Mouse (Mus musculus) forebrain, embryonic 11.5 days (tissue): Measurements from ENCODE around the gene Smyd4. TPM values are rescaled to one million over a fixed set of nuclear protein-coding genes. Genes with fewer than 3 reads are reported as not detected.
A peak's percentile ranks its signal among the peaks of the same experiment; 100 is the strongest.

ENCODE experiments used
- ATAC-seq: fragments of 200-750 bp; cut with Nextera tagmentation; replicated peaks from 2 replicates; pipeline ENCODE4 v1.8.0; 2017; ENCODE audit warnings: moderate TSS enrichment; ENCODE audit not compliant: low FRiP score
- DNase-seq: peaks from one replicate; pipeline ENCODE4 v3.0.0-alpha.2; 2017; ENCODE audit warnings: low spot score
- H3K27ac ChIP-seq: fragments of 300-500 bp; sonication (generic); 2 replicates; pipeline ENCODE4 v1.5.1; 2014; ENCODE audit warnings: low read depth, low read length
- H3K27me3 ChIP-seq: fragments of 300-500 bp; sonication (generic); 2 replicates; pipeline ENCODE4 v1.6.1; 2014; ENCODE audit warnings: mild to moderate bottlenecking, low read length, mixed read lengths; ENCODE audit not compliant: control insufficient read depth, insufficient read depth
- H3K36me3 ChIP-seq: fragments of 300-500 bp; sonication (generic); 2 replicates; pipeline ENCODE4 v1.6.1; 2014; ENCODE audit warnings: mild to moderate bottlenecking, low read length, moderate library complexity, mixed read lengths; ENCODE audit not compliant: control insufficient read depth, insufficient read depth
- H3K4me1 ChIP-seq: fragments of 300-500 bp; sonication (generic); replicated peaks from 2 replicates; pipeline ENCODE4 v1.6.1; 2014; ENCODE audit warnings: low read length, mixed read lengths; ENCODE audit not compliant: control insufficient read depth, insufficient read depth
- H3K4me2 ChIP-seq: fragments of 300-500 bp; sonication (generic); 2 replicates; pipeline ENCODE4 v1.6.1; 2014; ENCODE audit warnings: low read depth, mild to moderate bottlenecking, low read length, moderate library complexity, mixed read lengths; ENCODE audit not compliant: severe bottlenecking
- H3K4me3 ChIP-seq: fragments of 300-500 bp; sonication (generic); 2 replicates; pipeline ENCODE4 v1.5.1; 2014; ENCODE audit warnings: low read depth, low read length
- H3K9ac ChIP-seq: fragments of 300-500 bp; sonication (generic); 2 replicates; pipeline ENCODE4 v1.6.1; 2014; ENCODE audit warnings: low read length
- H3K9me3 ChIP-seq: fragments of 300-500 bp; sonication (generic); 2 replicates; pipeline ENCODE4 v1.6.1; 2016; ENCODE audit warnings: low read length, mixed read lengths; ENCODE audit not compliant: control insufficient read depth
- WGBS: fragments of 180-500 bp; shearing (Covaris S2); extraction: QIAGEN DNeasy Blood & Tissue Kit; methylation state at CpG from one replicate; pipeline ENCODE4 v1.1.7; 2014; 5-methylcytosine and 5-hydroxymethylcytosine counted together
- polyA plus RNA-seq: library from polyadenylated mRNA; unstranded; fragments of >200 nt; fragmentation: Nextera tagmentation; extraction: Ambion mirVana; gene quantifications from 2 replicates; pipeline ENCODE4 v1.2.1, GENCODE M21; 2014

The Smyd4 gene
- polyA plus RNA-seq, 1 experiment from 2014 or later, result 20.0 TPM

DNA sequence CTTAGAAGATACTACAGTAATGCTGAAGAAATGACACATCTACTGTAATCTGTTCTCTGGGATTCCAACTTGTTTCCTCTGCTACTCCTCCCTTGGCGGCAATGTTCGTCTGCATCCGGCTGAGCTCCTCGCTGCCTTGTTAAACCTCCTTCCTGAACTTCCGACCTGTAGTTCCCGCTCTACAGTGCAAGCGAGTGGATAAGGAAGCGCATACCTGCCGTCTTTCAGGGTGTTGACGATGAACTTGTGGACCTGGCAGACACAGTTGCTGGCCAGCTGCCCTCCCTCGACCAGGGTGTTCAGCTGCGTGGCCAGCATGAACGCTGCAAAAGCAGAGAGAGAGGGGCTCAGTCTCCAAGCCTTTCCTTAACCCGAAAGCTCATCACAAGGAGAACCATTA lies 8.2 kb upstream of the Smyd4 start:
- DNase-seq (no peak), ATAC-seq (no peak)
- Histone ChIP-seq H3K27ac (no peak overlapping the region), H3K36me3 (peaks cover 8% of the 10 kb centered on the region), H3K9ac (no peak overlapping the region), H3K4me1 (no peaks in the 10 kb centered on the region), H3K4me3 (no peak overlapping the region), H3K27me3 (no peaks in the 10 kb centered on the region), H3K9me3 (no peaks in the 10 kb centered on the region), H3K4me2 (no peak overlapping the region)
- 95% methylated on average over 14 of the region's 14 CpGs for WGBS

DNA sequence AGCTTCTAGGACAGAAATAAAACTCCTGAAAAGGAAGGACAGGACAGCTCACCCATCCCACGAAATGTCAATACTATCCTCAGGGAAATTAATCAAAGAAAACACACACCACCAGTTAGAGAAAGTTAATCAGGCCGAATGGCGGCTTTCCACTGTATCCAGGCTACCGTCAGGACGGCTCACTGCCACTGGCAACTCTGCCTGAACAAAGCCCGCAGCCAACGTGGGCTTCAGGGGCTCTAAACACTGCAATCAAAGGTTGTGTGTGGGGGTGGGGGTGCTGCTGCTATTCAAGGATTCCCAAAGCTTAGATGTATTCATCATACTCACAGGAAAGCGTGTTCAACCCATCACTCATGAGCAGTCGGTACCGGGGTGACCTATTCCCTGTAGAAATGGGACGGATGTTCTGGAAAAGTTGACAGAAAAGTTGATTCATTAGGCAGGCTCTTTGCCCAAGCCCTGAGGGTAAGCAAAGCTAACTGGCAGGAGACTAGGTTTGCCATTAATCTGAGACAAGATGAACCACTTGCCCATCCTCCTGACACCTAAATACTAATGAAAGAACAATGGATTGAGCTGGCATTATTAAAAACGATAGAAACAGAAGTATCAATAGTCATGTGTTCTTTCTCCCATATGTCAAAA lies 7.4 kb upstream of the Smyd4 start:
- Histone ChIP-seq H3K4me3 (no peak overlapping the region), H3K27ac (no peak overlapping the region), H3K4me1 (no peaks in the 10 kb centered on the region), H3K4me2 (no peak overlapping the region), H3K36me3 (peaks cover 8% of the 10 kb centered on the region), H3K27me3 (no peaks in the 10 kb centered on the region), H3K9ac (no peak overlapping the region), H3K9me3 (no peaks in the 10 kb centered on the region)
- DNase-seq (no peak), ATAC-seq (no peak)
- 84% methylated on average over 12 of the region's 12 CpGs for WGBS

- no peak overlapping the region for H3K4me2 ChIP-seq
- H3K9ac ChIP-seq, result no peak overlapping the region
- H3K9me3 ChIP-seq, result no peaks in the 10 kb centered on the region
- no peak overlapping the region for H3K27ac ChIP-seq
- H3K27me3 ChIP-seq, result no peaks in the 10 kb centered on the region
- no peak for ATAC-seq
- no peak overlapping the region for H3K4me3 ChIP-seq
- 95% methylated on average over 2 of the region's 2 CpGs for WGBS
- no peak for DNase-seq
- H3K36me3 ChIP-seq, result peaks cover 8% of the 10 kb centered on the region
- H3K4me1 ChIP-seq, result no peaks in the 10 kb centered on the region; the same call in 1 of the 2 replicates
Observed at GRCm38 (mm10) chr11:75343096-75343495, 5.1 kb upstream of the Smyd4 start.

DNA sequence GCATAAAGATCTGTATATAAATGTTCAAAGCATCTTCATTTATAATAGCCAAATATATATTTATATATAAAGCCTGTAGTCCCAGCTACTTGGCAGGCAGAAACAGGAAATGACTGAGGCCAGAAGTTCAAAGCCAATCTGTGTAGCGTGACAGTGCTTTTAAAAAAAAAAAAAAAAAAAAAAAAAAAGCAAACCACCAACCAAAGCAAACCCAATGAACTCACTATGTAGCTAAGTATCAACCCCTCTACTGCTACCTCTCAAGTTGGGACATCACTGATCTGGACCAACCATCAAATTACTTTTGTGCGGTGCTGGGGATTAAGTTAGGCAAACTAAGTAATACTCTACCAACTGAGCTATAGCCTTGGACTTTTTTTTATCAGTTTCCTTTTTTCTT lies 4.1 kb upstream of the Smyd4 start:
- Histone ChIP-seq H3K9me3 (no peaks in the 10 kb centered on the region), H3K36me3 (peaks cover 7% of the 10 kb centered on the region), H3K27ac (no peak overlapping the region), H3K4me2 (no peak overlapping the region), H3K4me3 (no peak overlapping the region), H3K9ac (no peak overlapping the region), H3K4me1 (peaks cover 3% of the 10 kb centered on the region), H3K27me3 (no peaks in the 10 kb centered on the region)
- DNase-seq (no peak), ATAC-seq (no peak)
- 86% methylated on average over 2 of the region's 2 CpGs for WGBS

DNA sequence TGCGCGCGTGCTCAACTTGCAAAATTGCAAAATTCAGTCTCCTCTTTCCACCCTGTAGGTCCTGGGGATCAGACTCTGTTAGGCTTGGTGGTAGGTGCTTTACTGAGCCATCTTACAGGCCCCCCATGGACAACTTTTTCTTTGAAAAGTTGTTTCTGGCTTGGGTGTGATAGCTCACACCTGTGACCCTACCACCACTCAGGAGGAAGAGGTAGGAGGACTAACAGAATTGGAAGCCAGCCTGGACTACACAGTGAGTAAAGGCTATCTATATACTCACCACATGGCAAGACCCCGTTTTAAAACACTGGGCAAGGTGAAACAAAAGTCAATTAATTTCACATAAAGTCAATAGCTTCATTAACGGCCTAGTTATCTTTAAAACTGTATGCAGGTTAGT lies 3.5 kb upstream of the Smyd4 start:
- no peak overlapping the region for H3K4me2 ChIP-seq
- WGBS, result 95% methylated on average over 5 of the region's 5 CpGs
- no peaks in the 10 kb centered on the region for H3K9me3 ChIP-seq
- H3K4me1 ChIP-seq, result peaks cover 3% of the 10 kb centered on the region
- no peak overlapping the region for H3K9ac ChIP-seq
- ATAC-seq (no peak), DNase-seq (no peak)
- peaks cover 3% of the 10 kb centered on the region for H3K36me3 ChIP-seq
- no peak overlapping the region for H3K27ac ChIP-seq
- no peaks in the 10 kb centered on the region for H3K27me3 ChIP-seq
- H3K4me3 ChIP-seq, result no peak overlapping the region

GRCm38 (mm10) chr11:75346556-75347187 lies 1.6 kb upstream of the Smyd4 start:
- WGBS, result 72% methylated on average over 3 of the region's 4 CpGs
- H3K4me3 ChIP-seq, result peak overlapping the region; percentile 81; the same call in 1 of the 2 replicates
- no peak for DNase-seq

DNA sequence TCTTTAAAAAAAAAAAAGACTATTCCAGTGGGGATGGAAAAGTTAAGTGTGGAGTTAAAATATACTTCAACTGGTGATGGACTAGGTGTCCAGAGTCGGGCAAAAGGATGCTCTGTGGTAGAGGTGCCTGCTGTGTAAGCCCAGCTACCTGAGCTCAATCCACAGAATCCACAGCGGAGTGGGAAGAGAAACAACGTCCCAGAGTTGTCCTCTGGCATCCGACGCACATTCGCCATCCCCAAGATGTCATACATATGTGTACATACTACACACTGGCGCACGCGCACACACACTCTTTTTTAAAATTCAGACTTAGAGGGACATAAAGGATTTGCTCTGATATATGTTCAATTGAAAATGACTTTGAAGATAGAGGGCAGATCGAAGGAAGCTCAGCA lies 1.0 kb upstream of the Smyd4 start:
- H3K27ac ChIP-seq, result no peak overlapping the region
- H3K27me3 ChIP-seq, result no peaks in the 10 kb centered on the region
- H3K9me3 ChIP-seq, result no peaks in the 10 kb centered on the region
- ATAC-seq (no peak), DNase-seq (no peak)
- H3K4me3 ChIP-seq, result peak overlapping the region; percentile 81
- 50% methylated on average over 10 of the region's 10 CpGs for WGBS
- H3K9ac ChIP-seq, result peak overlapping the region; percentile 86
- no peaks in the 10 kb centered on the region for H3K36me3 ChIP-seq
- H3K4me1 ChIP-seq, result peaks cover 3% of the 10 kb centered on the region
- peak overlapping the region; percentile 77 for H3K4me2 ChIP-seq

More at GRCm38 (mm10) chr11:75346556-75347187, 1.6 kb upstream of the Smyd4 start:
- no peaks in the 10 kb centered on the region for H3K27me3 ChIP-seq
- no peak overlapping the region for H3K9ac ChIP-seq
- no peak overlapping the region for H3K27ac ChIP-seq
- H3K36me3 ChIP-seq, result no peaks in the 10 kb centered on the region
- H3K4me2 ChIP-seq, result peak overlapping the region; percentile 77
- no peaks in the 10 kb centered on the region for H3K9me3 ChIP-seq
- peaks cover 3% of the 10 kb centered on the region for H3K4me1 ChIP-seq
- ATAC-seq, result no peak

DNA sequence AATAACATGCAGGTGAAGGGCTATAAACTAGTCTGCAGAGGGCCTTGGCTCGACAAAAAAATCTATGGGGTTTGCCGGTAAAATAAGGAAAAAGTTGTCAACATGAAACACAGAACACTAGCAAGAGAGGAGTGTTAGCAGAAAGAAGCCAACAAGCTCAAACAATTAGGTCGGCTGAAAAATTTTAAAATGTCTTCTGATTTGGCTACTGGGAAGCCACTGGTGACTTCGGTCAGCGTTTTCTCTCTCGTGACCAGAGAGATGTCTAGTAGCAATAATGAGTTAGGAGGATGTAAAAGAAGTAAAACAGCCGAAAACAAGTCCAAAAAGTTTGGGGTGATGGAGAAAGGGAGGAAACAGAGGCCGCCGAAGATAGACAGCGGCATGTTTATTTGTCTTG lies 637 bp upstream of the Smyd4 start:
- H3K9ac ChIP-seq, result peak overlapping the region; percentile 86
- no peaks in the 10 kb centered on the region for H3K27me3 ChIP-seq
- H3K4me3 ChIP-seq, result peak overlapping the region; percentile 81
- WGBS, result 1% methylated on average over 10 of the region's 10 CpGs
- H3K4me1 ChIP-seq, result peaks cover 3% of the 10 kb centered on the region
- DNase-seq (no peak), ATAC-seq (no peak)
- no peaks in the 10 kb centered on the region for H3K36me3 ChIP-seq
- H3K27ac ChIP-seq, result no peak overlapping the region; the same call in 1 of the 2 replicates
- peak overlapping the region; percentile 77 for H3K4me2 ChIP-seq
- H3K9me3 ChIP-seq, result no peaks in the 10 kb centered on the region

DNA sequence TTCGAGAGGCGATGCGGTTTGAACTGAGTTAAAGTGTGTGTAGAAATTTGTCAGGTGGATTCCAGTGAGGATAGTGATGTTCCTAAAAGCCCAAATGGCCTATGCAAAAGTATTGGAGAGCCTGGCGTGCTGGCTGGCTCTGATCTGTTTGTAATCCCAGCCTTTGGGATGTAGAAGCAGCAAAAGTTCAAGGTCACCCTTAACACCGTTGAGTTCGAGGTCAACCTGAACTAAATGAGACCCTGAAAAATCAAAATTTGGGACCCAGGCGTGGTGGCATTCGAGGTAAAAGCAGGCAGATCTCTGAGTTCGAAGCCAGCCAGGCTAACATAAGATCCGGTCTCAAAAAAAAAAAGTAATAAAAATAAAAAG lies 643 bp downstream of the Smyd4 start:
- DNase-seq, result no peak
- no peak overlapping the region for H3K27ac ChIP-seq
- peaks cover 3% of the 10 kb centered on the region for H3K4me1 ChIP-seq
- H3K9ac ChIP-seq, result peak overlapping the region; percentile 86
- H3K36me3 ChIP-seq, result no peaks in the 10 kb centered on the region
- ATAC-seq, result no peak
- WGBS, result 47% methylated on average over 10 of the region's 10 CpGs
- no peaks in the 10 kb centered on the region for H3K27me3 ChIP-seq
- H3K4me2 ChIP-seq, result peak overlapping the region; percentile 77
- peak overlapping the region; percentile 81 for H3K4me3 ChIP-seq
- no peaks in the 10 kb centered on the region for H3K9me3 ChIP-seq
